Mouse (Mus musculus) erythroblast, embryonic 14.5 days (primary cell): Measurements from ENCODE around the gene S1pr5.

Experiments
- GATA1 ChIP-seq: IDR thresholded peaks from 2 replicates; pipeline ENCODE4 v1.6.1; 2012; ENCODE audit warnings: low read length, inconsistent platforms, mixed read lengths
- TAL1 ChIP-seq: IDR thresholded peaks from 3 replicates; pipeline ENCODE4 v1.6.1; 2012; ENCODE audit warnings: low read length, inconsistent platforms, mixed read lengths

DNA sequence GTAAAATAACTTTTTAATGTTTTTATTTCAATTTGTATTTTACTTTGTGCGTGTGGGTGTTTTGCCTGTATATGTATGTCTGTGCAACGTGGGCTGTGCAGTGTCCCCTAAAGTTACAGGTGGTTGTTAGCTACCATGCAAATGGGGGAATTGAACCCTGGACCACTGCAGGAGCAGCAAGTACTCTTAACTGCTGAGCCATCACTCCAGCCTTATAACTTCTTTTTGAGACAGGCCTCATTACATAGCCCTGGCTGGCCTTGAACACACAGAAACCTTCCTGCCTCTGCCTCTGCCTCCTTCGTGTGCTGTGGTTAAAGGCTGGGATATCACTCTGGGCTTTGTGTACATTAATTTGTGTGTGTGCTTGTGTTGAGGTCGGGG, 8.8 kb downstream of the S1pr5 start:
- TF ChIP-seq GATA1 (no peak), TAL1 (no peak)
